Comparison of ENCODE assay signal across 11 mouse cellular contexts in the genomic region with DNA sequence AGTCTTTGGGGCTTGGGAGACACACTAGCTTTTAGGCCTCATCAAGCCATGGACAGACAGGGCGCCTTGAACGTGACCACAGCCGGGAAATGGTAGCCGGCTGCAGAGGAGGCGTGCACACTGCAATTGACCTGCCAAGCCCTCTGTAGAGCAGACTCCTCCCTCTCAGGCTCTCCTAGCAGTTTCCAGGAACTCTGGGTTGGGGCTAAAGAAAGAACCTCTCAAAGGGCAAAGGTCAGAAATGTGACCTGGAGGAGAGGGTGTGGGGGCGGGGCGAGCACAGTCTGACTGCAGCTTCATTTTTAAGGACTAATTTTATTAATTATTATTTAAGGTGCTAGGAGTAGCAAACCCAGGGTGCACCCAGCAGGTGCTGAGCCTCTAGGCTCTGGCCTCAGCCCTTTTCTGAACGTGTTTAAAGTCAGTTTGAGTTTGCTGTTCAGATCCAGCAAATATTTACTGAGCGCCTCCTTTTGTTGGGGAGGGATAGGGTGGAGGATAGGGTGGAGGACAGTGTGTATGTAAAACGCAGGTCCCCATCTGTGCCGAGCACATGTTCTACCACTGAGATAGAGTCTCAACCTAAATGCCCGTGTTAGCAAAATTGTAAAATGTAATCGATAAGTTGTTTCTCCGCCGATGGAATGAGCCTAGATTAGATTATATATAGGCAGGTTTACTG. TPM values are rescaled to one million over a fixed set of nuclear protein-coding genes. Genes with fewer than 3 reads are reported as not detected.
DNase-seq lines count a peak whose midpoint lies in the region; ATAC-seq and TF ChIP-seq lines count a peak whose summit lies in the region.
"Had no signal": no experiment of that assay in that cellular context is flagged by ENCODE, and none has a peak within 500 bp of the region (broad histone marks: within the 10 kb centered on the region; RNA-seq: fewer than 3 reads in every experiment).

No protein-coding gene starts in this region.

- no peaks in the 10 kb centered on the region for H3K36me3 ChIP-seq in lung, postnatal 0 days (ENCODE audit: insufficient read depth, low read length)
- no peaks in the 10 kb centered on the region for H3K36me3 ChIP-seq in stomach, embryonic 14.5 days (ENCODE audit: control insufficient read depth, insufficient read depth, low read length)

- H3K4me1 ChIP-seq in lung, postnatal 0 days (ENCODE audit: insufficient read depth, low read depth, low read length), result no peaks in the 10 kb centered on the region
- H3K4me1 ChIP-seq in stomach, embryonic 14.5 days (ENCODE audit: control insufficient read depth, insufficient read depth, low read length), result no peaks in the 10 kb centered on the region

- 29% methylated on average over 15 of the region's 15 CpGs for whole genome bisulfite sequencing in lung, postnatal 0 days
- 24% methylated on average over 15 of the region's 15 CpGs for WGBS in stomach, embryonic 14.5 days

- no peak overlapping the region for H3K27ac ChIP-seq in lung, postnatal 0 days (ENCODE audit: low read length)
- no peak overlapping the region for H3K27ac ChIP-seq in stomach, embryonic 14.5 days (ENCODE audit: low read length)

- no peak for ATAC-seq in lung, postnatal 0 days
- ATAC-seq in stomach, embryonic 14.5 days (ENCODE audit: insufficient number of reproducible peaks, insufficient read depth, low FRiP score, low read depth), result peak; percentile 59; the same call in 1 of the 2 replicates
- no peak for ATAC-seq in megakaryocyte-erythroid progenitor cell, adult 5-6 weeks (replicated peaks; ENCODE audit: low FRiP score, low TSS enrichment, poor library complexity, severe bottlenecking)

- no peak for TF ChIP-seq CTCF in lung, postnatal 0 days (IDR thresholded peaks at IDR 0.05)

- H3K4me2 ChIP-seq in lung, postnatal 0 days (replicated peaks; ENCODE audit: low read depth, low read length), result no peak overlapping the region
- H3K4me2 ChIP-seq in stomach, embryonic 14.5 days (replicated peaks; ENCODE audit: low read depth, low read length), result no peak overlapping the region
- H3K4me2 ChIP-seq: lung, embryonic 14.5 days had no signal

- H3K9ac ChIP-seq in lung, postnatal 0 days (replicated peaks; ENCODE audit: low read depth), result no peak overlapping the region
- H3K9ac ChIP-seq in stomach, embryonic 14.5 days (replicated peaks; ENCODE audit: low read depth, low read length), result no peak overlapping the region
- H3K9ac ChIP-seq: lung, embryonic 14.5 days had no signal

- no peak overlapping the region for H3K4me3 ChIP-seq in lung, postnatal 0 days (ENCODE audit: low read depth, low read length)
- no peak overlapping the region for H3K4me3 ChIP-seq in stomach, embryonic 14.5 days (ENCODE audit: low read depth, low read length)

- no peak for TF ChIP-seq EP300 in lung, postnatal 0 days (IDR thresholded peaks at IDR 0.05)

- no peaks in the 10 kb centered on the region for H3K9me3 ChIP-seq in lung, postnatal 0 days (ENCODE audit: low read length)
- H3K9me3 ChIP-seq in stomach, embryonic 14.5 days (ENCODE audit: control insufficient read depth, low read depth, low read length), result no peaks in the 10 kb centered on the region

- DNase-seq in lung, postnatal 0 days (ENCODE audit: low spot score), result peak; percentile 25
- DNase-seq in lung, postnatal 14 days, result no peak
- DNase-seq in embryo, embryonic 11.5 days (ENCODE audit: low read depth, low spot score), result peak; percentile 19
- DNase-seq in kidney, postnatal 14 days, result peak; percentile 83
- DNase-seq in right cerebral cortex, postnatal 36 days (ENCODE audit: low spot score in 2 of 2), result no peak
- no peak for DNase-seq in spleen, adult 18-20 months
- DNase-seq: cerebellum, adult 9-10 months; lung, embryonic 14.5 days had no signal

- no peaks in the 10 kb centered on the region for H3K27me3 ChIP-seq in lung, postnatal 0 days (replicated peaks; ENCODE audit: insufficient read depth, low read length)
- H3K27me3 ChIP-seq in stomach, embryonic 14.5 days (ENCODE audit: control insufficient read depth, insufficient read depth, low read length), result no peaks in the 10 kb centered on the region

RNA-seq across cellular contexts. Expression of gene Papola, which starts 26.5 kb away (rescaled TPM):
- polyA plus RNA-seq in lung, postnatal 0 days (2015; fragmentation: Nextera tagmentation; extraction: Ambion mirVana), result 102 and 116 TPM in 2 replicates
- 171 and 173 TPM in 2 replicates for polyA plus RNA-seq in stomach, embryonic 14.5 days (2014; fragmentation: Nextera tagmentation; extraction: Ambion mirVana)
- 201 and 263 TPM in 2 replicates for total RNA-seq in megakaryocyte-erythroid progenitor cell, adult 5-6 weeks (2014; fragmentation: Nextera tagmentation)
- 192 and 204 TPM in 2 replicates for total RNA-seq in megakaryocyte-erythroid progenitor cell, adult 5-6 weeks (2017)

RNA-seq across cellular contexts. Expression of gene Ak7, which starts 52.2 kb away (rescaled TPM):
- 3.2 and 5.1 TPM in 2 replicates for polyA plus RNA-seq in lung, postnatal 0 days (2015; fragmentation: Nextera tagmentation; extraction: Ambion mirVana)
- polyA plus RNA-seq in stomach, embryonic 14.5 days (2014; fragmentation: Nextera tagmentation; extraction: Ambion mirVana), result 0.15 and 0.30 TPM in 2 replicates
- total RNA-seq in megakaryocyte-erythroid progenitor cell, adult 5-6 weeks (2014; fragmentation: Nextera tagmentation), result 0.22 TPM in 1 of 2 replicates, not detected in the other
- 0.05 and 0.27 TPM in 2 replicates for total RNA-seq in megakaryocyte-erythroid progenitor cell, adult 5-6 weeks (2017)
- total RNA-seq: hematopoietic stem cell, adult 5-6 weeks had no signal
- polyA plus RNA-seq: lung, embryonic 14.5 days had no signal

Comparison
In these comparisons a context has a peak if more than half of its experiments do, and no peak if none do; other contexts are left out.
1. DNase-seq: peak in lung, postnatal 0 days (single experiment), embryo, embryonic 11.5 days (single experiment) and kidney, postnatal 14 days (single experiment); none in lung, postnatal 14 days (single experiment), right cerebral cortex, postnatal 36 days (0 of 2) and spleen, adult 18-20 months (0 of 2).